Mouse (Mus musculus) forebrain, embryonic 11.5 days (tissue): ENCODE data around the gene Bach2. TPM values are rescaled to one million over a fixed set of nuclear protein-coding genes. Genes with fewer than 3 reads are reported as not detected.

Experiments used
- ATAC-seq: fragments of 200-750 bp; cut with Nextera tagmentation; replicated peaks from 2 replicates; pipeline ENCODE4 v1.8.0; 2017; ENCODE audit warnings: moderate TSS enrichment; ENCODE audit not compliant: low FRiP score
- DNase-seq: peaks from one replicate; pipeline ENCODE4 v3.0.0-alpha.2; 2017; ENCODE audit warnings: low spot score
- H3K27ac ChIP-seq: fragments of 300-500 bp; sonication (generic); 2 replicates; pipeline ENCODE4 v1.5.1; 2014; ENCODE audit warnings: low read depth, low read length
- H3K27me3 ChIP-seq: fragments of 300-500 bp; sonication (generic); 2 replicates; pipeline ENCODE4 v1.6.1; 2014; ENCODE audit warnings: mild to moderate bottlenecking, low read length, mixed read lengths; ENCODE audit not compliant: control insufficient read depth, insufficient read depth
- H3K36me3 ChIP-seq: fragments of 300-500 bp; sonication (generic); 2 replicates; pipeline ENCODE4 v1.6.1; 2014; ENCODE audit warnings: mild to moderate bottlenecking, low read length, moderate library complexity, mixed read lengths; ENCODE audit not compliant: control insufficient read depth, insufficient read depth
- H3K4me1 ChIP-seq: fragments of 300-500 bp; sonication (generic); replicated peaks from 2 replicates; pipeline ENCODE4 v1.6.1; 2014; ENCODE audit warnings: low read length, mixed read lengths; ENCODE audit not compliant: control insufficient read depth, insufficient read depth
- H3K4me2 ChIP-seq: fragments of 300-500 bp; sonication (generic); 2 replicates; pipeline ENCODE4 v1.6.1; 2014; ENCODE audit warnings: low read depth, mild to moderate bottlenecking, low read length, moderate library complexity, mixed read lengths; ENCODE audit not compliant: severe bottlenecking
- H3K4me3 ChIP-seq: fragments of 300-500 bp; sonication (generic); 2 replicates; pipeline ENCODE4 v1.5.1; 2014; ENCODE audit warnings: low read depth, low read length
- H3K9ac ChIP-seq: fragments of 300-500 bp; sonication (generic); 2 replicates; pipeline ENCODE4 v1.6.1; 2014; ENCODE audit warnings: low read length
- H3K9me3 ChIP-seq: fragments of 300-500 bp; sonication (generic); 2 replicates; pipeline ENCODE4 v1.6.1; 2016; ENCODE audit warnings: low read length, mixed read lengths; ENCODE audit not compliant: control insufficient read depth
- WGBS: fragments of 180-500 bp; shearing (Covaris S2); extraction: QIAGEN DNeasy Blood & Tissue Kit; methylation state at CpG from one replicate; pipeline ENCODE4 v1.1.7; 2014; 5-methylcytosine and 5-hydroxymethylcytosine counted together
- polyA plus RNA-seq: library from polyadenylated mRNA; unstranded; fragments of >200 nt; fragmentation: Nextera tagmentation; extraction: Ambion mirVana; gene quantifications from 2 replicates; pipeline ENCODE4 v1.2.1, GENCODE M21; 2014

The Bach2 gene
- polyA plus RNA-seq, 1 experiment from 2014 or later = 16.2 TPM

- Histone ChIP-seq H3K9me3 (no peaks in the 10 kb centered on the region), H3K27ac (no peak overlapping the region), H3K36me3 (no peaks in the 10 kb centered on the region), H3K4me3 (no peak overlapping the region), H3K4me1 (no peaks in the 10 kb centered on the region), H3K27me3 (no peaks in the 10 kb centered on the region), H3K4me2 (no peak overlapping the region), H3K9ac (no peak overlapping the region)
- ATAC-seq (no peak), DNase-seq (no peak)
- WGBS = 93% methylated on average over 5 of the region's 5 CpGs
These were observed 36.2 kb upstream of the Bach2 start for GRCm38 (mm10) chr4:32202362-32202761.

GRCm38 (mm10) chr4:32204819-32205218 lies 33.8 kb upstream of the Bach2 start:
- no peak for ATAC-seq
- H3K4me1 ChIP-seq = no peaks in the 10 kb centered on the region
- H3K4me3 ChIP-seq = no peak overlapping the region
- no peaks in the 10 kb centered on the region for H3K36me3 ChIP-seq
- WGBS = 94% methylated on average over 4 of the region's 4 CpGs
- no peaks in the 10 kb centered on the region for H3K9me3 ChIP-seq
- DNase-seq = no peak
- no peak overlapping the region for H3K4me2 ChIP-seq
- no peak overlapping the region for H3K9ac ChIP-seq
- H3K27me3 ChIP-seq = no peaks in the 10 kb centered on the region
- H3K27ac ChIP-seq = no peak overlapping the region

GRCm38 (mm10) chr4:32205825-32206224 lies 32.8 kb upstream of the Bach2 start:
- 0 out of 2 replicates have a peak, but pooled peaks cover 4% of the 10 kb centered on the region for H3K4me1 ChIP-seq
- H3K36me3 ChIP-seq = no peaks in the 10 kb centered on the region
- no peak overlapping the region for H3K4me2 ChIP-seq
- H3K27me3 ChIP-seq = no peaks in the 10 kb centered on the region
- H3K9me3 ChIP-seq = no peaks in the 10 kb centered on the region
- H3K9ac ChIP-seq = no peak overlapping the region
- no peak overlapping the region for H3K27ac ChIP-seq
- no peak overlapping the region for H3K4me3 ChIP-seq
- no peak for DNase-seq
- 86% methylated on average over 2 of the region's 2 CpGs for WGBS
- no peak for ATAC-seq

- Histone ChIP-seq H3K4me3 (no peak overlapping the region), H3K27me3 (no peaks in the 10 kb centered on the region), H3K4me2 (no peak overlapping the region), H3K9me3 (no peaks in the 10 kb centered on the region), H3K36me3 (no peaks in the 10 kb centered on the region), H3K9ac (no peak overlapping the region), H3K4me1 (peaks cover 4% of the 10 kb centered on the region; the same call in 1 of the 2 replicates), H3K27ac (no peak overlapping the region)
- ATAC-seq = no peak
- WGBS = 90% methylated on average over 2 of the region's 2 CpGs
- DNase-seq = no peak
These were observed 28.6 kb upstream of the Bach2 start for GRCm38 (mm10) chr4:32209995-32210394.

GRCm38 (mm10) chr4:32210424-32211184 lies 28.0 kb upstream of the Bach2 start:
- Histone ChIP-seq H3K9ac (no peak overlapping the region), H3K4me1 (peaks cover 6% of the 10 kb centered on the region; the same call in 1 of the 2 replicates), H3K27ac (no peak overlapping the region), H3K4me2 (no peak overlapping the region), H3K27me3 (no peaks in the 10 kb centered on the region), H3K36me3 (no peaks in the 10 kb centered on the region), H3K4me3 (no peak overlapping the region), H3K9me3 (no peaks in the 10 kb centered on the region)
- DNase-seq (no peak), ATAC-seq (no peak)
- 80% methylated on average over 9 of the region's 9 CpGs for WGBS

- H3K4me3 ChIP-seq = no peak overlapping the region
- H3K4me2 ChIP-seq = no peak overlapping the region
- no peak overlapping the region for H3K27ac ChIP-seq
- H3K9me3 ChIP-seq = no peaks in the 10 kb centered on the region
- ATAC-seq = no peak
- H3K4me1 ChIP-seq = peaks cover 6% of the 10 kb centered on the region; the same call in 1 of the 2 replicates
- H3K36me3 ChIP-seq = no peaks in the 10 kb centered on the region
- DNase-seq = no peak
- no peaks in the 10 kb centered on the region for H3K27me3 ChIP-seq
- no peak overlapping the region for H3K9ac ChIP-seq
These were observed 26.0 kb upstream of the Bach2 start for GRCm38 (mm10) chr4:32212593-32212992.

GRCm38 (mm10) chr4:32216466-32216865 lies 22.1 kb upstream of the Bach2 start:
- 84% methylated on average over 4 of the region's 4 CpGs for WGBS
- DNase-seq (no peak), ATAC-seq (no peak)
- Histone ChIP-seq H3K36me3 (no peaks in the 10 kb centered on the region), H3K4me2 (no peak overlapping the region), H3K9ac (no peak overlapping the region), H3K9me3 (no peaks in the 10 kb centered on the region), H3K27ac (no peak overlapping the region), H3K4me3 (no peak overlapping the region), H3K27me3 (no peaks in the 10 kb centered on the region), H3K4me1 (peaks cover 4% of the 10 kb centered on the region; the same call in 1 of the 2 replicates)

GRCm38 (mm10) chr4:32217016-32217415 lies 21.6 kb upstream of the Bach2 start:
- no peak overlapping the region for H3K4me2 ChIP-seq
- ATAC-seq = no peak
- no peaks in the 10 kb centered on the region for H3K9me3 ChIP-seq
- no peaks in the 10 kb centered on the region for H3K36me3 ChIP-seq
- H3K9ac ChIP-seq = no peak overlapping the region
- WGBS = 84% methylated on average over 3 of the region's 3 CpGs
- H3K27me3 ChIP-seq = no peaks in the 10 kb centered on the region
- no peak for DNase-seq
- H3K4me1 ChIP-seq = peaks cover 4% of the 10 kb centered on the region; the same call in 1 of the 2 replicates
- H3K4me3 ChIP-seq = no peak overlapping the region
- H3K27ac ChIP-seq = no peak overlapping the region

GRCm38 (mm10) chr4:32217593-32217992 lies 21.0 kb upstream of the Bach2 start:
- H3K27ac ChIP-seq = no peak overlapping the region
- H3K9ac ChIP-seq = no peak overlapping the region
- no peak overlapping the region for H3K4me2 ChIP-seq
- DNase-seq (no peak), ATAC-seq (no peak)
- H3K4me1 ChIP-seq = peaks cover 4% of the 10 kb centered on the region; the same call in 1 of the 2 replicates
- no peaks in the 10 kb centered on the region for H3K9me3 ChIP-seq
- H3K4me3 ChIP-seq = no peak overlapping the region
- WGBS = 96% methylated on average over 12 of the region's 12 CpGs
- H3K27me3 ChIP-seq = no peaks in the 10 kb centered on the region
- no peaks in the 10 kb centered on the region for H3K36me3 ChIP-seq
